Mouse (Mus musculus) embryonic facial prominence, embryonic 12.5 days (tissue): ENCODE data around the gene Asgr1. TPM values are rescaled to one million over a fixed set of nuclear protein-coding genes. Genes with fewer than 3 reads are reported as not detected.
A peak's percentile ranks its signal among the peaks of the same experiment; 100 is the strongest.
"Not testable (repeated sequence)": the region's sequence is repeated elsewhere in the genome, so short reads cannot be mapped to it uniquely, and the experiment has no call there.

ENCODE experiments used
- ATAC-seq: fragments of 200-750 bp; cut with Nextera tagmentation; 2 replicates; pipeline ENCODE4 v1.8.0; 2017; ENCODE audit not compliant: insufficient number of reproducible peaks, insufficient read depth, low FRiP score, low TSS enrichment
- H3K27ac ChIP-seq: fragments of 300-500 bp; sonication (generic); 2 replicates; pipeline ENCODE4 v1.5.1; 2016; ENCODE audit warnings: mild to moderate bottlenecking
- H3K27me3 ChIP-seq: fragments of 300-500 bp; sonication (generic); 2 replicates; pipeline ENCODE4 v1.6.1; 2016; ENCODE audit warnings: mild to moderate bottlenecking, moderate library complexity
- H3K36me3 ChIP-seq: fragments of 300-500 bp; sonication (generic); 2 replicates; pipeline ENCODE4 v1.6.1; 2016; ENCODE audit warnings: mild to moderate bottlenecking
- H3K4me1 ChIP-seq: fragments of 300-500 bp; sonication (generic); 2 replicates; pipeline ENCODE4 v1.6.1; 2016
- H3K4me2 ChIP-seq: fragments of 300-500 bp; sonication (generic); replicated peaks from 2 replicates; pipeline ENCODE4 v1.6.1; 2016; ENCODE audit warnings: mild to moderate bottlenecking, moderate library complexity
- H3K4me3 ChIP-seq: fragments of 300-500 bp; sonication (generic); 2 replicates; pipeline ENCODE4 v1.5.1; 2016; ENCODE audit warnings: mild to moderate bottlenecking
- H3K9ac ChIP-seq: fragments of 300-500 bp; sonication (generic); 2 replicates; pipeline ENCODE4 v1.6.1; 2016; ENCODE audit warnings: mild to moderate bottlenecking, moderate library complexity
- H3K9me3 ChIP-seq: fragments of 300-500 bp; sonication (generic); 2 replicates; pipeline ENCODE4 v1.6.1; 2016; ENCODE audit warnings: mild to moderate bottlenecking, moderate library complexity
- WGBS: fragments of 180-500 bp; shearing (Covaris S2); methylation state at CpG from one replicate; pipeline ENCODE4 v1.1.7; 2016; 5-methylcytosine and 5-hydroxymethylcytosine counted together
- polyA plus RNA-seq: library from polyadenylated mRNA; unstranded; fragments of >200 nt; fragmentation: Nextera tagmentation; extraction: Ambion mirVana; gene quantifications from 2 replicates; pipeline ENCODE4 v1.2.1, GENCODE M21; 2016

The Asgr1 gene
- polyA plus RNA-seq, 1 experiment from 2014 or later = 0.51 TPM

DNA sequence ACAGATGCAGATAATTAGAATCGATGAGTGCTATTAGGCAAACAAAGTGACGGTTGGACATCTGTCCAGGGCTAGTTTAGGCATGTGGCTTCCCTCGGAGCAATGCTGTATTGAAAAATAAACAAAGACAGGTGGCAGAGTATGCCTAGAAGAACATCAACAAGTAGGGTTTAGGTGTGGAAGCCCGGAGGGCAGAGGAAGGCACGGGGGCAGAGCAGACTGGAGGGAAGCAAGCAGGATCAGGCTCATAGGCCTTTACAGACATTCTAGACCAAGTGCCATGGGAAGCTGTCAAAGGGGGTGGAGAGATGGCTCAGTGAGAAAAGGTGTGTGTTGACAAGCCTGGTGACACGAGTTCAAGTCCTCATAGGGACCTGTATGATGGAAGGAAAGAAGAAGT lies 4.5 kb upstream of the Asgr1 start:
- no peak for ATAC-seq
- Histone ChIP-seq H3K27ac (no peak overlapping the region), H3K9ac (no peak overlapping the region), H3K4me2 (no peak overlapping the region), H3K27me3 (no peaks in the 10 kb centered on the region), H3K36me3 (peaks cover 9% of the 10 kb centered on the region; the same call in 1 of the 2 replicates), H3K9me3 (no peaks in the 10 kb centered on the region), H3K4me1 (no peaks in the 10 kb centered on the region), H3K4me3 (no peak overlapping the region)
- 31% methylated on average over 6 of the region's 6 CpGs for WGBS

- peaks cover under 1% of the 10 kb centered on the region; the same call in 1 of the 2 replicates for H3K27me3 ChIP-seq
- peaks cover 5% of the 10 kb centered on the region; the same call in 1 of the 2 replicates for H3K36me3 ChIP-seq
- H3K9me3 ChIP-seq = no peaks in the 10 kb centered on the region
- no peak overlapping the region for H3K27ac ChIP-seq
- 63% methylated on average over 10 of the region's 10 CpGs for WGBS
- H3K4me3 ChIP-seq = no peak overlapping the region
- ATAC-seq = no peak
- H3K9ac ChIP-seq = no peak overlapping the region
- no peak overlapping the region for H3K4me2 ChIP-seq
- H3K4me1 ChIP-seq = no peaks in the 10 kb centered on the region
Measured at GRCm38 (mm10) chr11:70049816-70050215, 4.1 kb upstream of the Asgr1 start.

GRCm38 (mm10) chr11:70053156-70053555 lies 729 bp upstream of the Asgr1 start:
- 72% methylated on average over 7 of the region's 7 CpGs for WGBS
- Histone ChIP-seq H3K27ac (no peak overlapping the region), H3K9ac (no peak overlapping the region), H3K4me1 (peaks cover 6% of the 10 kb centered on the region; the same call in 1 of the 2 replicates), H3K4me2 (no peak overlapping the region), H3K27me3 (peaks cover 4% of the 10 kb centered on the region; the same call in 1 of the 2 replicates), H3K4me3 (no peak overlapping the region), H3K9me3 (no peaks in the 10 kb centered on the region), H3K36me3 (no peaks in the 10 kb centered on the region)
- no peak for ATAC-seq

DNA sequence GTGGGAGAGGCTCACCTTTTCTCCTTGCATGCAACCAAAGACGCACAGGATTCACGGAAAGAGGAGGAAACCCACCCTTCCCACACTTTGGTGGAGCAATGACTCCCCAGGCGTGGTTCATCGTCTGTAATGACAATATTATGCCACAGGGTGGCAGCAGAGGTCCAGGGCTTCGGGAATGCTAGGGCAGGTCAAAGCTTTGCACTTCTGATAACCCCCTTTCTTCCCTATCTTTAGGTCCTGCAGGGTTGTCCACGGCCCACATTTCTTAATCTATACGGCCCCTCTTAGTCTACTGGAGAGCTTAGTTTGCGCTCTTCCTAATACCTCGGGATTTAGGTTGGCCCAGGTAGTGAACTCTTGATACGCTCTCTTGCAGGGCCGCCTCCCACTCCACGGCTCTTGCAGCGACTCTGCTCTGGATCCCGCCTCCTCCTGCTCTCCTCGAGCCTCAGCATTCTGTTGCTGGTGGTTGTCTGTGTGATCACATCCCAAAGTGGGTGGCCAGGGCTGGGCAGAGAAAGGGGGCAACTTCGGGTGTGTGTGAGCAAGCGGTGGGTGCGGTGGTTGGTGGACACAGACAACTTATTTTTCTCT lies 1.8 kb downstream of the Asgr1 start:
- WGBS = 28% methylated on average over 18 of the region's 18 CpGs
- ATAC-seq = peak; percentile 48; the same call in 1 of the 2 replicates
- H3K4me3 ChIP-seq = no peak overlapping the region
- 0 out of 2 replicates have a peak overlapping the region, but pooled peaks have one; percentile 36 for H3K9ac ChIP-seq
- H3K27me3 ChIP-seq = peaks cover 4% of the 10 kb centered on the region; the same call in 1 of the 2 replicates
- no peaks in the 10 kb centered on the region for H3K36me3 ChIP-seq
- H3K4me2 ChIP-seq = peak overlapping the region; percentile 26; the same call in 1 of the 2 replicates
- H3K9me3 ChIP-seq = no peaks in the 10 kb centered on the region
- H3K4me1 ChIP-seq = peaks cover 6% of the 10 kb centered on the region; the same call in 1 of the 2 replicates
- no peak overlapping the region for H3K27ac ChIP-seq

DNA sequence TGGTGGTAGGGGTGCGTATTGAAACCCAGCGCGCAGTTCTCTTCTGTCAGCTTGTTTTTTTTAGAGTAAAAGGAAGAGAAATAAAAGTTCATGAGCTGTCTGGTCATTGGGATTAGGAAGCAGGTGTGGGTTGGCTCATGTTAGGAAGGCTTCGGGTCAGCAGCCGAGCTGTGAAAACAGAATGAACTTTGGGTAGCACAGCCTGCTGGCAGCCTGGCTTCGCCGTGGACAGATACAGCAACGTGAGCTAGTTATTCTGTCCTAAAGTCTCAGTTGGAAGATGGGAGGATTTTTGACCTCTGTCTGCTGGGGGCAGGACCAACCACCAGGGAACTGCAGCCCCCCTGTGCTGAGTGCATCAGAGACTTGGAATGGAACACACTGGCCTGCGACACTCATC lies 3.9 kb downstream of the Asgr1 start:
- no peak for ATAC-seq
- H3K36me3 ChIP-seq = no peaks in the 10 kb centered on the region
- 77% methylated on average over 9 of the region's 9 CpGs for WGBS

GRCm38 (mm10) chr11:70059930-70060329 lies 6.0 kb downstream of the Asgr1 start:
- no peak for ATAC-seq
- 54% methylated on average over 6 of the region's 6 CpGs for WGBS
- H3K27ac ChIP-seq = no peak overlapping the region
- no peak overlapping the region for H3K9ac ChIP-seq
- peaks cover 6% of the 10 kb centered on the region; the same call in 1 of the 2 replicates for H3K4me1 ChIP-seq
- no peaks in the 10 kb centered on the region for H3K9me3 ChIP-seq
- H3K27me3 ChIP-seq = peaks cover 3% of the 10 kb centered on the region; the same call in 1 of the 2 replicates
- H3K4me2 ChIP-seq = no peak overlapping the region
- H3K36me3 ChIP-seq = no peaks in the 10 kb centered on the region
- no peak overlapping the region for H3K4me3 ChIP-seq

More for the DNA sequence above, 3.9 kb downstream of the Asgr1 start:
- no peaks in the 10 kb centered on the region for H3K9me3 ChIP-seq
- peaks cover 4% of the 10 kb centered on the region; the same call in 1 of the 2 replicates for H3K27me3 ChIP-seq
- H3K4me3 ChIP-seq = no peak overlapping the region
- peaks cover 6% of the 10 kb centered on the region; the same call in 1 of the 2 replicates for H3K4me1 ChIP-seq
- H3K27ac ChIP-seq = no peak overlapping the region
- H3K4me2 ChIP-seq = no peak overlapping the region
- no peak overlapping the region for H3K9ac ChIP-seq

DNA sequence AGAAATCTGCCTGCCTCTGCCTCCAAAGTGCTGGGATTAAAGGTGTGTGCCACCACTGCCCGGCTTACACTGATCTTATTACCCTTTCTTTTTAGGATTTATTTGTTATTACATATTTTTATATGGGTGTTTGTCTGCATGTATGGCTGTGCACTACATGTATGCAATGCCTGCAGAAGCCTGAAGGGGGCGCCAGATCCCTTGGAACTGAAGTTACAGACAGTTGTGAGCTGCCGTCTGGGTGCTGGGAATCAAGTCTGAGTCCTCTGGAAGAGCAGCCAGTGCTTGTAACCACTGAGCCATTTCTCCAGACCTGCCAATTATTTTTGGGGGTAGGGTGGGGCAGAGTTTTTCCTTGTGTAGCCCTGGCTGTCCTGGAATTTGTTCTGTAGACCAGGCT lies 9.2 kb downstream of the Asgr1 start:
- Histone ChIP-seq H3K4me2 (no peak overlapping the region), H3K4me3 (no peak overlapping the region), H3K27ac (no peak overlapping the region), H3K4me1 (peaks cover 5% of the 10 kb centered on the region; the same call in 1 of the 2 replicates), H3K36me3 (no peaks in the 10 kb centered on the region), H3K9ac (no peak overlapping the region), H3K9me3 (no peaks in the 10 kb centered on the region), H3K27me3 (no peaks in the 10 kb centered on the region)
- WGBS = 68% methylated on average over 3 of the region's 3 CpGs
- no peak for ATAC-seq

- H3K27ac ChIP-seq = no peak overlapping the region
Measured at GRCm38 (mm10) chr11:70066701-70067100, 12.8 kb downstream of the Asgr1 start.

GRCm38 (mm10) chr11:70068245-70068644 lies 14.4 kb downstream of the Asgr1 start:
- H3K4me1 ChIP-seq = peaks cover 5% of the 10 kb centered on the region; the same call in 1 of the 2 replicates
- ATAC-seq = no peak
- no peak overlapping the region for H3K9ac ChIP-seq
- no peaks in the 10 kb centered on the region for H3K27me3 ChIP-seq
- no peak overlapping the region for H3K4me3 ChIP-seq
- no peak overlapping the region for H3K27ac ChIP-seq
- no peaks in the 10 kb centered on the region for H3K9me3 ChIP-seq
- H3K36me3 ChIP-seq = no peaks in the 10 kb centered on the region
- H3K4me2 ChIP-seq = no peak overlapping the region
- 50% methylated on average over 3 of the region's 3 CpGs for WGBS

More at GRCm38 (mm10) chr11:70066701-70067100, 12.8 kb downstream of the Asgr1 start:
- Histone ChIP-seq H3K4me3 (no peak overlapping the region), H3K4me2 (no peak overlapping the region), H3K36me3 (no peaks in the 10 kb centered on the region), H3K9me3 (no peaks in the 10 kb centered on the region), H3K9ac (no peak overlapping the region), H3K27me3 (no peaks in the 10 kb centered on the region), H3K4me1 (peaks cover 5% of the 10 kb centered on the region; the same call in 1 of the 2 replicates)
- WGBS = 81% methylated on average over 4 of the region's 4 CpGs
- ATAC-seq = no peak

- Histone ChIP-seq H3K27me3 (no peaks in the 10 kb centered on the region), H3K27ac (no peak overlapping the region), H3K4me2 (no peak overlapping the region), H3K36me3 (no peaks in the 10 kb centered on the region), H3K9ac (no peak overlapping the region), H3K4me3 (no peak overlapping the region), H3K4me1 (peaks cover 9% of the 10 kb centered on the region; the same call in 1 of the 2 replicates), H3K9me3 (no peaks in the 10 kb centered on the region)
- ATAC-seq = no peak
- WGBS = 58% methylated on average over 6 of the region's 6 CpGs
Measured at GRCm38 (mm10) chr11:70070057-70070456, 16.2 kb downstream of the Asgr1 start.

GRCm38 (mm10) chr11:70070603-70071002 lies 16.7 kb downstream of the Asgr1 start:
- not testable (repeated sequence) for H3K27me3 ChIP-seq, H3K4me2 ChIP-seq, H3K4me3 ChIP-seq, H3K9ac ChIP-seq, H3K36me3 ChIP-seq, ATAC-seq, H3K27ac ChIP-seq, H3K9me3 ChIP-seq, H3K4me1 ChIP-seq
- 77% methylated on average over 3 of the region's 3 CpGs for WGBS

- Histone ChIP-seq H3K9me3 (no peaks in the 10 kb centered on the region), H3K4me1 (0 out of 2 replicates have a peak, but pooled peaks cover 4% of the 10 kb centered on the region), H3K27me3 (no peaks in the 10 kb centered on the region), H3K4me2 (peak overlapping the region; percentile 17; the same call in 1 of the 2 replicates), H3K4me3 (no peak overlapping the region), H3K36me3 (no peaks in the 10 kb centered on the region), H3K9ac (no peak overlapping the region), H3K27ac (no peak overlapping the region; the same call in 1 of the 2 replicates)
- 37% methylated on average over 17 of the region's 17 CpGs for WGBS
- no peak for ATAC-seq
Measured at GRCm38 (mm10) chr11:70074379-70075071, 20.6 kb downstream of the Asgr1 start.
